Mouse (Mus musculus): ENCODE measurements around the gene Nedd4.

- TF ChIP-seq CTCF (IDR thresholded peaks at IDR 0.05; ENCODE audit: low read depth) (no peak), EP300 (optimal IDR thresholded peaks at IDR 0.05) (no peak)
Observed at GRCm38 (mm10) chr9:72795243-72795642, 133.1 kb downstream of the Nedd4 start.
